Mouse (Mus musculus) colon, adult 2 months (tissue): ENCODE measurements around the gene Fig4. TPM values are rescaled to one million over a fixed set of nuclear protein-coding genes. Genes with fewer than 3 reads are reported as not detected.

Source experiments
- polyA plus RNA-seq: library from polyadenylated mRNA; depleted of rRNA; stranded (reverse); fragments of >200 nt; gene quantifications from 2 replicates; pipeline ENCODE4 v1.2.3, GENCODE M21; 2012; rRNA removed

Gene Fig4
- polyA plus RNA-seq, result 7.2 and 8.5 TPM in 2 replicates

DNA sequence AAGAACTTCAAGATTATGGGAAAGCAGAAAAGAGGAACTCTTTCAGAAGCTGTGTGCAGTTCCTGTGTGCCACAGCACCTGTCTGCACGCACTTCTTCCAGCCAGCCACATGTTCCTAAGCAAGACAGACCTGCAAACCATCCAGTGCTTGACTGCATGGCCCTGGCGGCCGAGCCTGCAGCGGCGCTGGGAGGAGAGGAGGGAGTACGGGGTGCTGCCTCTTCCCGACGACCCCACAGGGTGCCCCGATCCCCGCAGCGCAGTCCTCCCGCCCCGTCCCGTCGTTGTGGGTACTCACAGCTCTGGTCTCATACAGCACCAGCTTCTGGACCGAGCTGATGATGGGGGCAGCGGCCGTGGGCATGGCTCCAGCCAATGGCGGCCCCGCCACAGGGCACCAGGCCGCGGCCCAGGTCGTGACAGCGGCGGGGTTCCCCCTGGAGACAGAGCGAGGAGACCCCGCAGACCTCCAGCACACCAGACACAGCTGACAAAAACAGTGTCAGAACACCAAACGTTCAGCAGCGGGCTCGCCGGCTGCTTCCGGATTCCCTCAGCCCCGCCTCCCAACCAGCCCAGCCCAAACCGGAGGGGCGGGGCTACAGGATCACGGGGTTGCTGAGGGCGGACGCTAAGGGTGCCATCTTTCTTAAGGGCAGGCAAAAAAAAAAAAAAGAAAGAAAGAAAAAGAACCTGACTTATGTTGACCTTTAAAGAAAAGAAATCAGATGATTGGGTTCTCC lies at the start of gene Fig4:
TSS of gene Fig4 (minus strand) at position 572 of the 743 bp plus-strand sequence.

DNA sequence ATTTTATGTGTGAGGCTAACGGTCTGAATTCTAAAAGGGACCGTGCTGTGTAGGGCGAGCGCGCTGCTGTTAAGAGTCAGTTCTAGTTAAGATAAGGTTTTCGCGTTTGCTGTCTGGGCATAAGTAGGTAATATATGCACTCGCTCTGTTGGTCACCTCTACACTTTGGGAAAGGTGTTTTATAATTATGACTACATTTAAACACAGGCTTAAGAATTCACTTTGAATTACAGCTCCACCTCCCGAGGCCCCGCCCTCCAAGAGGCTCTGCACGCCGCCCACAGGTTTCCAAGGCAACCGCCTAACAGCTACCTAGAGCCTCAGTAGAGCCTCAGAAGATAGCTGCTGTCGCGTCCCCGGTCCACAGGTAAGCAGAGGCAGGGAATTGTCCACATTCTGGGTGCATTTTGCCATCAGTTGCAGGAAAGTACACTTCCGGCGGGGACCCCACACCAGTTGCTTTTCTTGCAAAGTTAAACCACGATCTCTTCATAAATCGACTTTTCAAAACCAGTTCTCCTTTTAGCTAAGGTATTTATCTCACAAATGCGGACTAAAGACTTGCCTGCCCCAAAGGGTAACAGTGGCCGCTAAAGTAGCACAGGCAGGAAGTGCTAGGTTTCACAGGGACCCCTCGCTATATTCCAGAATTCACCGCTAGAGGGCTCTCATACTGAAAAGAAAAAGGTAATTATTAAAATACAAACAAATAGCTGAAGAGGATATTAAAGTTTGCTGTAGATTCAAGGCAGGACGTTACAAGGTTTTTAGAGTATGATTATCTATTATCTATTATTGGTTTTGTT lies 782 bp upstream of the Fig4 start, which contains the start of gene Ak9:
TSS of gene Ak9 (plus strand) at position 342 of the 806 bp plus-strand sequence.

Other genes with a start within 250 kb of the Fig4 start
- 0.20 and 0.27 TPM in 2 replicates for gene Gpr6, start 231.0 kb downstream of the Fig4 start, polyA plus RNA-seq
- gene Ak9, start 720 bp upstream of the Fig4 start, polyA plus RNA-seq, result not detected in 2 replicates
- 12.5 and 14.8 TPM in 2 replicates for gene Zbtb24, start 147.1 kb upstream of the Fig4 start, polyA plus RNA-seq
- 53.2 TPM in 2 replicates for gene Mical1, start 173.1 kb upstream of the Fig4 start, polyA plus RNA-seq
- 68.4 and 83.2 TPM in 2 replicates for gene Smpd2, start 187.1 kb upstream of the Fig4 start, polyA plus RNA-seq
- gene Ppil6, start 187.2 kb upstream of the Fig4 start, polyA plus RNA-seq, result 0.34 and 0.50 TPM in 2 replicates
- gene Cd164, start 216.2 kb upstream of the Fig4 start, polyA plus RNA-seq, result 87.3 and 106 TPM in 2 replicates